Mouse (Mus musculus): ENCODE measurements around the gene Ppwd1. TPM values are rescaled to one million over a fixed set of nuclear protein-coding genes. Genes with fewer than 3 reads are reported as not detected.
A peak's percentile ranks its signal among the peaks of the same experiment; 100 is the strongest.

Ppwd1 gene
- polyA plus RNA-seq, 1 experiment from 2014 or later, result 18.4 TPM

DNA sequence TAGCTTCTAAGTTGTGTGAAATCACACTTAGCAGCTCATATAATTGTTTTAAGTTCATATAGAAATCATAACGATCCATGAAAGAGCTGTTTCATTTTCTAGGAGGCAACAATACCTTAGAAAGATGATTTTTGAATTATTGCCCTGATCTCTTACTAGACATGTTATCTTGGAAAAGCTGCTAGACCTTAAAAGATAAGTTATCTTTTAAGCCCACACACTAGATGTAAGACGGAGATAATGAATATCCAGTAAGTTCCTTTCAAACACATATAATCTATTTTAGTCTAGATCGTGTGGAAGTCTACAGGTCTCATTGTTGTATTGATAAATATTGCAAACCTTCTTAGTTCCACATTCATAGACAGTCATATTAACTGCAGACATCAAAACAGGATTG lies 51.8 kb downstream of the Ppwd1 start:
- Histone ChIP-seq H3K9ac (replicated peaks) (peak overlapping the region; percentile 50; the same call in 1 of the 2 replicates), H3K27ac (no peak overlapping the region), H3K4me3 (replicated peaks) (peak overlapping the region; percentile 82), H3K9me3 (no peaks in the 10 kb centered on the region), H3K4me1 (replicated peaks) (peaks cover 12% of the 10 kb centered on the region), H3K4me2 (peak overlapping the region; percentile 67), H3K36me3 (peaks cover 11% of the 10 kb centered on the region; the same call in 1 of the 2 replicates), H3K27me3 (no peaks in the 10 kb centered on the region)
- ATAC-seq (ENCODE audit: insufficient number of reproducible peaks, insufficient read depth, low FRiP score, low TSS enrichment, low read depth), result no peak
- 87% methylated on average over 3 of the region's 3 CpGs for WGBS

DNA sequence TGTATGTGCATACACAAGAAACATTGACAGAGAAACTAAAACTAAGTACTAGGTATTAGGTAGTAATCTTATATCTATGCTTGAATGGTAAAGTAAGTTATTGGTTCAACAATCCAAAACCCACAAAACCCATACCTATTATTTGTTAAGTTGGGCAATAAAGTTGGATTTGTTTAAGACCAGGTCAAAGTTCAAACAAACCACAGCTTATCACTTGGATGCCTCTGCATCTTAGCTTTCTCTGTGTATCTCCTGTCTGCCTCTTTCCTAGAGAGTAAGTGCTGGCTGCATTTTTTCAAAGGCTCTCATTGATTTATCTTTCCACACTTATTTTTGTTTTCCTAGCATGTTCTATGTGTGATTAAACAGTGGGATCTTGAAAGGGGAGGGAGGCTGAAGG lies 56.1 kb downstream of the Ppwd1 start:
- Histone ChIP-seq H3K27ac (no peak overlapping the region), H3K9me3 (no peaks in the 10 kb centered on the region), H3K4me3 (replicated peaks) (no peak overlapping the region), H3K27me3 (no peaks in the 10 kb centered on the region), H3K36me3 (peaks cover 22% of the 10 kb centered on the region), H3K9ac (replicated peaks) (no peak overlapping the region), H3K4me2 (no peak overlapping the region), H3K4me1 (replicated peaks) (peaks cover 6% of the 10 kb centered on the region)
- ATAC-seq (ENCODE audit: insufficient number of reproducible peaks, insufficient read depth, low FRiP score, low TSS enrichment, low read depth), result no peak

- no peak for ATAC-seq (ENCODE audit: insufficient number of reproducible peaks, insufficient read depth, low FRiP score, low TSS enrichment, low read depth)
- no peak overlapping the region for H3K9ac ChIP-seq (replicated peaks)
- peaks cover 3% of the 10 kb centered on the region; the same call in 1 of the 2 replicates for H3K4me1 ChIP-seq (replicated peaks)
- no peak overlapping the region for H3K4me2 ChIP-seq
- H3K9me3 ChIP-seq, result no peaks in the 10 kb centered on the region
- H3K27ac ChIP-seq, result no peak overlapping the region
- WGBS, result 93% methylated on average over 5 of the region's 5 CpGs
- no peak overlapping the region for H3K4me3 ChIP-seq (replicated peaks)
- peaks cover 28% of the 10 kb centered on the region for H3K36me3 ChIP-seq
- H3K27me3 ChIP-seq, result no peaks in the 10 kb centered on the region
These were observed 56.9 kb downstream of the Ppwd1 start for GRCm38 (mm10) chr13:104171711-104172110.

GRCm38 (mm10) chr13:104155686-104156085 lies 73.0 kb downstream of the Ppwd1 start:
- H3K9ac ChIP-seq (replicated peaks), result no peak overlapping the region
- no peaks in the 10 kb centered on the region for H3K27me3 ChIP-seq
- H3K9me3 ChIP-seq, result no peaks in the 10 kb centered on the region
- no peak overlapping the region for H3K4me3 ChIP-seq (replicated peaks)
- H3K4me1 ChIP-seq (replicated peaks), result no peaks in the 10 kb centered on the region
- no peak for ATAC-seq (ENCODE audit: insufficient number of reproducible peaks, insufficient read depth, low FRiP score, low TSS enrichment, low read depth)
- WGBS, result 85% methylated on average over 1 of the region's 1 CpGs
- H3K36me3 ChIP-seq, result peaks cover 68% of the 10 kb centered on the region
- H3K4me2 ChIP-seq, result no peak overlapping the region
- no peak overlapping the region for H3K27ac ChIP-seq

Other genes with a start within 250 kb of the Ppwd1 start
- 17.2 and 17.6 TPM in 2 replicates for gene Nln, start 119.2 kb downstream of the Ppwd1 start, polyA plus RNA-seq (2016; fragmentation: Nextera tagmentation; extraction: Ambion mirVana)
- 7.4 and 9.4 TPM in 2 replicates for gene Sgtb, start 119.1 kb downstream of the Ppwd1 start, polyA plus RNA-seq (2016; fragmentation: Nextera tagmentation; extraction: Ambion mirVana)
- gene Trappc13, start 50.4 kb downstream of the Ppwd1 start, polyA plus RNA-seq (2016; fragmentation: Nextera tagmentation; extraction: Ambion mirVana), result 63.2 and 69.6 TPM in 2 replicates
- gene Trim23, start 50.0 kb downstream of the Ppwd1 start, polyA plus RNA-seq (2016; fragmentation: Nextera tagmentation; extraction: Ambion mirVana), result 23.3 and 23.8 TPM in 2 replicates
- gene Cenpk, start 232 bp downstream of the Ppwd1 start, polyA plus RNA-seq (2016; fragmentation: Nextera tagmentation; extraction: Ambion mirVana), result 89.4 and 92.6 TPM in 2 replicates
- 3.9 and 4.5 TPM in 2 replicates for gene Adamts6, start 59.0 kb upstream of the Ppwd1 start, polyA plus RNA-seq (2016; fragmentation: Nextera tagmentation; extraction: Ambion mirVana)